Mouse (Mus musculus) spleen, postnatal 4 days (tissue): Measurements from ENCODE around the gene Pgrmc2.

Experiments used
- DNase-seq, 2 experiments: peaks; one replicate each; pipeline ENCODE4 v3.0.0; 2022; ENCODE audit warnings: low spot score in 2 of 2

Pgrmc2 gene

DNA sequence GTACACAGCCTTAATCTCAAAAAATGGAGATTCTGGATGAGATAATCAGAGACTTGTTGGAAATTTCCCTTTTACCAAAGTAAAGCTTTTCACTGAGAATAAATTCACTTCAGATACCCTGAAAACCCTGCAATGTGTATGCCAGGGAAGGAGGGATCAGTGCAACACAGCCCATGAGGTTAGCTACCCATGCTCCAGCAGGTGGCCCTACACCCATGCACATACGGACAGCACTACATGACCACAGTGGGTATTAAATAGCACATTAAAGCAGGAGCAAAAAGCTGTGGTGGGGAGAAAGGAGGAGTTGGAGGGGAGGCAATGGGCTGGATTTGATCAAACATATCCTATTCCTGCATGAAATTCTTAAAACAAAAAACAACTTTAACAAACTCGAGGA lies 12.3 kb downstream of the Pgrmc2 start:
- no peak for DNase-seq

DNA sequence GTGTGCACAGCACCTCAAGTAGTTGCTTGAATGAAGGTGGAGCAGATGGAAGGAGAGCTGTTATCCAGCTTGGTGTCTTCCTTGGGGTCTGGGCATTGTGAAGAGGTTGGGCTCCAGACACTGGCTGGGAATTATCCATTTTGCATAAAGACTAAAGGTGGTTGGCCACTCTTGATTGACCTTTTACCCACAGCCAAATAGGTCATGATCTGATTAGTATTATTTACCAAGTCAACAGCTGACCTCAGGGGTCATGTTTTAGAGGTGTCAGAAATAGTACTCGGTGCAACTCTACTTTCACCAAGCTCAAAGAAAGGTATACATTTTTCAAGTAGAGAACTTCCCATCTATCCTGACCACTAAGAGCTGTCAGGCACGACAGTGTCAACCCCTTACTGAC lies 17.5 kb downstream of the Pgrmc2 start:
- no peak for DNase-seq

DNA sequence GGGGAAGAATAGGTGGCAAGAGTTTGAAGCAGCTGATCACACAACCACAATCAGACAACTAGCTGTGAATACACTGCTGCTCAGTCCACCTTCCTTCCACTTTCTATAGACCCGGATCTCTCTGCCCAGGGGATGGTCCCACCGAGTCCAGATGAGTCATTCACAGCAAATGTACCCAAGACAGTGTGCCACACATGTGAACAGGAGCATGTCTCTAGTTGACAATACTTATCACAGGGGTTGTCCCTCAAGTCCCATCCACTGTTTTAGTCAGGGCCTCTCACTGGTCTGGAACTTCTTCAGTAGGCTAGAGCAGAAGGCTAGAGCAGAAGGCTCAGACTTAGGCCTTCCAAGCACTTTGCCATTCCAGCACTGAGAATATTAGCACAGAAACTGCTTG lies 20.1 kb downstream of the Pgrmc2 start:
- DNase-seq: no peak

DNA sequence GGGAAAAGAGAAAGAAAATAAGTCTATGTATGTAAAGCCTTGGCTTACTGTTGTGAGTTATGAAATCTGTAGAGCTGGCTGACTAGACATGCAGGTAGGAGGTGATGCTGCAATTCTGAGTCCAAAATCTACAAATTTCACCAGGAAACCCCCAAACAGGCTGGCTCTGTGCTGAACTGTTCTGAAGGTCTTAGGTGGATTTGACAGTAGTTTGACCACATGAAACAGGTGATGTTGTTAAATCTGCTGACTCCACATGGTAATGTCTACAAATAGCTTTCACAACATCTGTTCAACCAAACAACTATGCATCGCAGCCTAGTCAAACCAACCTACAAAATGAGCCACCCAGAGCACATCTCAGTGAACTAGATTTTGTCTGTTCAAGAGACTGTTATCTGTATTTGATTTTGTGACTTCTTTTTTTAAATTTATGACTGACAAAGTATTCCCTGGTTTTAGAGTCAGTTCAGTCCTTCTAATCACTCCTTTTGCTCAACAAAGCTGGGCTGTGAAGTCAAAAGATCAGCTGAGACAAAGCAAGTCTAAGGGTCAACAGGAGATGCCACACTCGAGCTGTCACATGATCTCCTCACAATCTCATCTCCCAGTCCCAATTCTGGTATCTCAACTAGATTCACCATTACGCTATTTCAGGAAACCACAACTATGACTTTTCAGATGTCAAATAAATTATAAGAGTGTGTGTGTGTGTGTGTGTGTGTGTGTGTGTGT lies 20.8 kb downstream of the Pgrmc2 start:
- DNase-seq: no peak

DNA sequence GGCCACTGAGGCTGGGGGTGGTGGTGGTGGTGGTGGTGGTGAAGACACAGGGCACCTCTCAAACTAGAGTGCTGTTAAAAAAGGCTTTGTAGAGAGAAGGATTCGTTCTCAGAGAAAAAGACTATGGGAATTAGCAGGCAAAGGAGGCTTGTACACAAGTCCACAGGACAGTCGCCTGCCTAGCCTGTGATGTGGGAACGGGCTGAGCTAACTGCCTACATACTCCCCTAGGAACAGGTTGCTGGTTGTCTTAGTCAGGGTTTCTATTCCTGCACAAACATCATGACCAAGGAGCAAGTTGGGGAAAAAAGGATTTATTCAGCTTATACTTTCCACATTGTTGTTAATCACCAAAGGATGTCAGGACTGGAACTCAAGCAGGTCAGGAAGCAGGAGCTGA lies 23.6 kb downstream of the Pgrmc2 start:
- DNase-seq: no peak

DNA sequence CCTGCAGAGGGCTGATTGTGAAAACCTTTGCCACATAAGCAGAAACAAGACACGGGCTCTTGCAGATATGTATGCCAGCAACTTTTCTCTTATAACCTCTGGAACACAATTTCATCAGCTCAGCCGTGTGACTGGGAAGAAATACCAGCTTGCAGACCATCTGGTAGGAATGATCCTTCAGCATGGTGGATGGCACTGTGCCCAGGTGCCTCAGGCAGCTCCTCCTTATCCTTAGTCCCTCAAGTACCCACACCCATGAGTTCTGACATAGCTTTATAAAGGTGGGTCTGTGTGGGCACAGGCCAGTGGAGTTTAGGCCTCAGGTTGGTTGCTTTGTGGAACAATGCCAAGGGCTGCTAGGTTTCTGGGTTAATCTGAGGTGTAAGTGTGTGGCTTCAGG lies 24.5 kb downstream of the Pgrmc2 start:
- DNase-seq: no peak

DNA sequence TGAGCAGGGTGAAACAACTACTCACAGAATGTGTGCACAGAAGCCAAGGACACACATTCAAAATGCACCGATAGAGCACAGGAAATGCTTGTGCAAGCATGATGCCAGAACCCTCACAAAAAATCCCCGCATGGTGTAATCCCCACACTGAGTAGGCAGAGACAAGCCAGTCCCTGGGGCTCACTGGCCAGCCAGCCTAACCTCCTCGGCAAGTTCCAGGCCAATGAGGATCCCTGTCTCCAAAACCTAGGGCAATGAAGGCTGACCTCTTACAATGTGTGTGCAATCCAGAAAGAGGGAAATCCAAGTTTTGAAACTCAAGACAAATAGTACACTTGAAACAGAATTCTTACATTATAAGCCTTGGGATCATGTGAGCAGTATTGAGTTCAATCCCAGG lies 29.5 kb downstream of the Pgrmc2 start:
- no peak for DNase-seq

DNA sequence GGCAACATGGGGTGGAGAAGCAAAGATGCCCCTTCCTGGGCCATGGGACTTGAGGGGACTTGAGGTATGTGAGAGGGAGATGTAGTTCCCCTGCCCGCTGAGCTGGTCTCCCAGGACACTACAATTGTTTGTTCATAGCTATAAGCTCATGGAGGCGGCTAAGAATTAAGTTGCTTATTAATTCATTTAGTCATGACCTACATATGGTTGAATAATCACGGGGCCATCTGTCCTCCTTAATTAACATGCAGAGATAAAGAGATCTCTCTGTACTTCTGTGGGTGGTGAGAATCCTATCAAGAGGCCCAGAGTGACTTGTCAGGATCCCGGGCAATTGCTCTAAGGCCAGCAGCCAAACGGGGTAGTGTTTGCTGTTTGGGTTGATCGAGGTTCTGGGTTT lies 35.0 kb downstream of the Pgrmc2 start:
- DNase-seq: no peak

DNA sequence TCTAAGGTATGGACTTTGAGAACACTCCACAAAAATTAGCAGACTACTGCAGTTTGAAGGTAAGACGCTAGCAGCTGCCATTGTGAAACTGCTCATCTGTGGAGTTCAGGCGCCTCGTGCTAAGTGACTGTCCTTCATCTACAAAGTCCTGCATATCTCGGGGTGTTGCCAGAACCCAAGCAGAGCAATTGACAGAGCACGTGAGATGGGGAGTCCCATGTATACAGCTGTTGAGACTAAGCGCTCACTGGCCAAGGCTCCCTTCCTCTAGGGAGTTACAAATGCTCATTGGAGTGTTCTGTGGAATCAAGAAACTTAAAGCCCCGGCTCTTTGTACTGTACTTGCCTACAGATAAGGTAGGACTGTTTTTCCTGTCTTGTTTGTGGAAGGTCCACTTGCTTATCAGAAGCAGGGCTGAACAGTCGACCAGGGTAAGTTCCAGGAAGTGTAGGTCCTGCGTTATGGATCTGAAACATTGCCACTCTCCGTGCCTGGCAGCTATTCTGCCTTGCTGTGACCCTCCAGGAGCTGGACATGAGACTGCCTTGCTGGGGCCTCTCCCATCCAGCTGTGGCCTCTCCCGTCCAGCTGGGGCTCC lies 39.0 kb downstream of the Pgrmc2 start:
- no peak for DNase-seq

DNA sequence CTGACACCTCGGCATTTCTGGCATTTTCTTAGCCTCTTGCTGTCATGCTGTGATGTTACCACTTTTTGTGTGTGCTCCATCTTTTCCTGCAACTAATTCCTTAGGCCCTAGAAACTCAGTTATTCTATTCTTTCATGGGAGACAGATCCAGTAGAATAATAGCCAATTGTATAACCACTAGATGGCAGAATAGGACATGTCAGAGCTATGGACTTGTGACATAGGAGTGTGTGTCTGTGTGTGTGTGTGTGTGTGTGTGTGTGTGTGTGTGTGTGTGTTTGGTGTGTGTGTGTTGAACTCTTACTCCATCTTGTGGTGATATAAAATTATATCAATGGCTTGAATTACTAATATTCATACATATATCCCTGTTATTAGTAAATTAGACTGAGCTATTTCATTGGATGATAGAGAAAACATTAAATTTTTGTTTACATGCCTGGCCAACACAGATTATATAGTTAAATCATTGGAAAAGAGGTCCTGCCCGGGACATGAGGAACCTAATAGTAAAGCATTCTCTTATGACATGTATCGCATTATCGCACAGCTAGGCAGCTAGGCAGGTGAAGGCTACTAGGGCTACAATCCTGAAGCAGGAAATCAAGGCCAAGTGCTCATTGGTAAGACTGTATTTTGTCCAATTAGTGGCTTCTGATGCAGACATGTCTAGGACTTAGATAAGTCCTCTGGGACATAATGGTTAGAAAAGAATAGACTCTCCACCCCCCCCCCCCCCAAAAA lies 40.5 kb downstream of the Pgrmc2 start:
- no peak for DNase-seq

DNA sequence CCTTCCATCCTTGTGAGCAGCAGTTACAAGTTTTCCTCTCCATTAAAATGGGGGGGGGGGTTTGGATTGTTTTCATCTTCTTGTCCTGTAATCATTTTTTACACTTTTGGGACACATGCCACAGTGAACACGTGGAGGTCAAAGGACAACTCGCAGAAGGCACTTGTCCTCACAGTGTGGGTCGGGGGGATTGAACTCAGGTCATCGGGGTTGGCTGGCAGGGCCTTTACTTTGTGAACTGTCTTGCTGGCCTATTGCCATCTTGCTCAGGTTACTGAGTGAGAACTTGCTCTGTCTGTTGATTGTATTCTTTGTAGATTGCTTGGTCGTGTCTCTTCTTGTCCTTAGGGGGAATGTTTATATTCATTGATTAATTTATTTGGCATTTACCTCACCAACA lies 41.6 kb downstream of the Pgrmc2 start:
- no peak for DNase-seq

DNA sequence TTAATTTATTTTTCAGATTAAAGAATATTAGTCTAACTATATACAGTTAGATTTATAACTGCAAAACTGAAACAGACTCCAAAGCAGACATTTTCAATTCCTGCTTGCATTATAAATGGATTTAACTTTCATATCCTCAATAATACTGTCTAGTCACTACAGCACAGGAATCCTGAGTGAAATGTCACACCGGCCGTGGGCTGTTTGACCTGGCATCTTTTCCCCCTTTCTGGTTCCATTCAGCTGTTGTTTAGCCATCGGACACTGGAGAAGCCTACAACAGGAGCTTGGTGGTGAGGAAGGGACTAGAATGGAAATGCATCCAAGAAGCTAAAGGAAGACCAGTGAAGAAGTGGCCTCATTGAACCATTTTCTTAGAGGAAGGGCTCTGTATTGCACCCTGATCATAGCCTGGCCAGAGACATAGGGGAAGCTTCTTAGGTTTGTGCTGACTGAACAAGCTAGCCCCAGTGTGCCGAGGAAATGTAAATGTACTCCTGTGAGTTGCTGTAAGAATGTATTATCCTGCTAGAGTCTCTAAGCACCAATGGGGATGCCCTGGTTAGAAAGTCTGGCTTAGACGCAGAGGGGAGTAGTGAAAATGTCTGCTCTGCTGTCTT lies 44.4 kb downstream of the Pgrmc2 start:
- DNase-seq: no peak

DNA sequence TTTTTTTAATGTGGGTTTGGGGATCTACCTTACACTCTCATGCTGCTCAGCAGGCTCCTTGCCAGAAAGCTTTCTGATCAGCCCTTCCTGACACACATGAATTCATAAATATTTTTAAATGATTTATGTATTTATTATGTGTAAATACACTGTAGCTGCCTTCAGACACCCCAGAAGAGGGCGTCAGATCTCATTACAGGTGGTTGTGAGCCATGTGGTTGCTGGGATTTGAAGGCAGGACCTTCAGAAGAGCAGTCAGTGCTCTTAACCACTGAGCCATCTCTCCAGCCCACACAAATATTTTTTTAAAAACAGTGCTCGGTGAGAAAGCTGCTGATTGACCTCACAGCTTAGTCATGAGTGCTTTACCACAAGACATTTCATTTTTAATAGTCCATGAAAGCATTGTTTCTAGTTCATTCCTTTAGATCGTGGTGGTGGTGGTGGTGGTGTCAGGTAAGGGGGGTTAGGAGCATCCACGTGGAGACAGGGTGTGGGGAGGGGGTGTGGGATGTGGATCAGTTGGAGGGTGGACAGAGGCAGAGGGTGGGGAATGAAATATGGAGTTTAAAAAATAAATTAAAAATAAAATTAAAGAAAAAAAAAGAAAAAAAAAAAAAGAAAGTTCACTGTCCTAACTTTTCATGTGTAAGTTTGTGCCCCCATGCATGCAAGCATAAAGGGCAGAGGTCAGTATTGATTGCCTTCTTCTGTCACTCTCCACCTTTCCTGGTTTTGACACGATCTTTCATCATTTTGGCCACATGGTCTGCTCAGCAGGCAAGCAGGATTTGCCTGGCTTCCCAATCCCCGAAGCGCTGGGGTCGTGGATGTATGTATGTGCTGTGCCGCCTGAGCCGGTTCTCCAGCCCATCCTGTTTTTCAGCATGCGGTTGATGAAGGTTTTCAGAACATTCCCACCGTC lies 51.3 kb downstream of the Pgrmc2 start:
- no peak for DNase-seq

DNA sequence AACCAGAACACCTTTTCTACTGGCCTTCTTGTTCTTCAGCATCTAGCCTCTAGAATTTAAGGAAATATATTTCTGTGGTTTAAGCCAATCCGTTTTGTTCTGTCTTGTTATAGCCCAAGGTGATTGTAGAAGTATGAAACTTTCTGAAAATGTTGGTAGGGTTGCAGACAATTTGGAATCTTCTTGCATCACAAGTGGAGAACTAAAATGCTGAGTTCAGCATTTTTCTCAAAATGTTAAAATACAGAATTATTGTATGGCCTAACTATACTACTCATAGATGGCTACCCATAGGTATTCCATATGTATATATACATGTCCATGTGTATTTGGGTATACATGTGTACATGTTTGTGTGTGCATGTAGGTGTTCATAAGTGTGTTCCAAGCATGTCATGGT lies 52.1 kb downstream of the Pgrmc2 start:
- no peak for DNase-seq

DNA sequence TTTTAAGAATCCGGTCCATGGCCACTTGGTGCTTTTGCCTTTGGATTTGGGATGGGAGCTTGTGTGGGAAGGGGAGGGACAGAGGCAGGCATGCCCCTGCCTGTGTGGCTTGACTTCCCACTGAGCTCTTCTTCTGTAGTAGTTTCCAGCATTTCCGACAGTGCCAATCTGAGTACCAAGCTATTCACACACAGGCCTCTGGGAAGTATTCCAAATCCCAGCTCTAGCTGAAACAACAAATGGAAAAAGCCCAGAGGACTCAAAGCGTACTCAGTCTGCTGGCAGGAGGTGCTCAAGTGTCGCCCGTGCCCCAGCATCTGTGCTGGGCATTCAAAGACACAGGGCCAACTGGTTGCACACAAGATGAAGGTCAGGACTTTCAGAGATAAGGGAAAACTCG lies 60.9 kb downstream of the Pgrmc2 start:
- DNase-seq: no peak

DNA sequence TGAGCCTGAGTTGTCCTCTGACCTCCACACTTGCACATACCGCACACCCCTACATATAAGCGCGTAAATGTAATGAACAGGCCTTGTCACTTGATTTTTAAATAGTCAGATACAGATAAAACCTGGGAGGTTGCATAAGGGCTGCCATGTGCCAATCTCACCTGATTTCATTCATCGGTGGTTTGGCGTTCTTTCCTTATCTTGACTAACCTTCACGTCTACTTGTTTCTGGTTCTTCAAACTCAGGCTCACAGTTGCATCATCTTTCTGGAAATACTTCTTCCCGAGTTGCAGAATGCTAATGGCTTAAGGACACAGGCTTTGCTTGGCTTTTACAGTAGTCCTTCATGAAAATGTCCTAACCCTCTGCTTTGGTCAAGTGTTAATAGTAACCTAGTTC lies 62.2 kb downstream of the Pgrmc2 start:
- DNase-seq: no peak

DNA sequence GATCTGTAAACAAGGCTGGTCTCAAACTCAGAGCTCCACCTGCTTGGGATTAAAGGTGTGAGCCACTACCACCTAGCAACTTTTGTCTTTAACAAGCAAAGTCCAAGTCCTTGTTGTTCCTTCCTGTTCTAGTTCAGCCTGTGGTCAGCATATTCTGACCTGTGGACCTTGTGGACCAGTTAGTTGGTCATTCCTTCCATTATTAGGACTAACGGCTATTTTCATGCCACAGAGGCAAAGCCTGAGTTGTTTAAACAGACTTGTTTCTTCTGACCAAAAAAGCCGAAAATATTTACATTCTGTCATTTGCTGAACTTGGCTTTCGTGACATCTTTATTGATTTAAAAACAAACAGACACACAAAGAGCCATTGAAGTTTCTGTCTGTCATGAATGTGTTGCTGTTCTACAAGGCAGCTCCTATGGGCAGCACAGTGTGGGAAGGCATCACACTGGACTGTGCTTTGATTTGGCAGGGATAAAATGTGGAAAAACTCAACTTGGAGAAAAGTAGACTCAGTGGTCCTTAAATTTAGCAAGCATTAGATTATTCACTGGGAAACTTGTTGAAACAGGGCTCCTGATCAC lies 64.7 kb downstream of the Pgrmc2 start:
- DNase-seq: peak in 1 of 2 experiments; percentile 5
